Mouse (Mus musculus): ENCODE results near the gene Ucp1.
"Not testable (repeated sequence)": the region's sequence is repeated elsewhere in the genome, so short reads cannot be mapped to it uniquely, and the experiment has no call there.

The Ucp1 gene

GRCm38 (mm10) chr8:83290176-83290575, at the start of gene Ucp1:
Gene Ucp1 (plus strand): TSS chr8:83290352.
- DNase-seq (ENCODE audit: low read depth, low spot score) = peak; percentile 33

GRCm38 (mm10) chr8:83244151-83244550, 46.0 kb upstream of the Ucp1 start:
- no peak for DNase-seq (ENCODE audit: low read depth, low spot score)

- DNase-seq (ENCODE audit: low read depth, low spot score) = no peak
Observed at GRCm38 (mm10) chr8:83250858-83251257, 39.3 kb upstream of the Ucp1 start.

- DNase-seq (ENCODE audit: low read depth, low spot score) = no peak
Observed at GRCm38 (mm10) chr8:83251362-83252246, 38.5 kb upstream of the Ucp1 start.

- no peak for DNase-seq (ENCODE audit: low read depth, low spot score)
Observed at GRCm38 (mm10) chr8:83252791-83253190, 37.4 kb upstream of the Ucp1 start.

GRCm38 (mm10) chr8:83257631-83258030, 32.5 kb upstream of the Ucp1 start:
- peak; percentile 51 for DNase-seq (ENCODE audit: low read depth, low spot score)

- peak; percentile 88 for DNase-seq (ENCODE audit: low read depth, low spot score)
Observed at GRCm38 (mm10) chr8:83260418-83261215, 29.5 kb upstream of the Ucp1 start.

- DNase-seq (ENCODE audit: low read depth, low spot score) = no peak
Observed at GRCm38 (mm10) chr8:83271172-83271571, 19.0 kb upstream of the Ucp1 start.

GRCm38 (mm10) chr8:83272464-83272863, 17.7 kb upstream of the Ucp1 start:
- peak; percentile 41 for DNase-seq (ENCODE audit: low read depth, low spot score)

- no peak for DNase-seq (ENCODE audit: low read depth, low spot score)
Observed at GRCm38 (mm10) chr8:83274470-83274869, 15.7 kb upstream of the Ucp1 start.

GRCm38 (mm10) chr8:83278431-83278830, 11.7 kb upstream of the Ucp1 start:
- DNase-seq (ENCODE audit: low read depth, low spot score) = no peak

GRCm38 (mm10) chr8:83285391-83285790, 4.8 kb upstream of the Ucp1 start:
- DNase-seq (ENCODE audit: low read depth, low spot score) = no peak

GRCm38 (mm10) chr8:83297375-83297774, 7.2 kb downstream of the Ucp1 start:
- DNase-seq (ENCODE audit: low read depth, low spot score) = no peak

GRCm38 (mm10) chr8:83300135-83300534, 10.0 kb downstream of the Ucp1 start:
- DNase-seq (ENCODE audit: low read depth, low spot score) = peak; percentile 75

GRCm38 (mm10) chr8:83304946-83305345, 14.8 kb downstream of the Ucp1 start:
- DNase-seq (ENCODE audit: low read depth, low spot score) = peak; percentile 64

GRCm38 (mm10) chr8:83309836-83310235, 19.7 kb downstream of the Ucp1 start:
- DNase-seq (ENCODE audit: low read depth, low spot score) = no peak

GRCm38 (mm10) chr8:83315084-83315483, 24.9 kb downstream of the Ucp1 start:
- DNase-seq (ENCODE audit: low read depth, low spot score) = not testable (repeated sequence)

- peak; percentile 55 for DNase-seq (ENCODE audit: low read depth, low spot score)
Observed at GRCm38 (mm10) chr8:83315691-83316090, 25.5 kb downstream of the Ucp1 start.

- DNase-seq (ENCODE audit: low read depth, low spot score) = peak; percentile 18
Observed at GRCm38 (mm10) chr8:83320543-83320942, 30.4 kb downstream of the Ucp1 start.

- DNase-seq (ENCODE audit: low read depth, low spot score) = no peak
Observed at GRCm38 (mm10) chr8:83322374-83322773, 32.2 kb downstream of the Ucp1 start.

- DNase-seq (ENCODE audit: low read depth, low spot score) = peak; percentile 41
Observed at GRCm38 (mm10) chr8:83323056-83323455, 32.9 kb downstream of the Ucp1 start.

- no peak for DNase-seq (ENCODE audit: low read depth, low spot score)
Observed at GRCm38 (mm10) chr8:83327889-83328288, 37.7 kb downstream of the Ucp1 start.

- DNase-seq (ENCODE audit: low read depth, low spot score) = no peak
Observed at GRCm38 (mm10) chr8:83331567-83331898, 41.4 kb downstream of the Ucp1 start.

Data from R1 (cell line).